Mouse (Mus musculus) forebrain, embryonic 11.5 days (tissue): ENCODE data around the gene Sec14l2. TPM values are rescaled to one million over a fixed set of nuclear protein-coding genes. Genes with fewer than 3 reads are reported as not detected.

Source experiments
- ATAC-seq: fragments of 200-750 bp; cut with Nextera tagmentation; replicated peaks from 2 replicates; pipeline ENCODE4 v1.8.0; 2017; ENCODE audit warnings: moderate TSS enrichment; ENCODE audit not compliant: low FRiP score
- DNase-seq: peaks from one replicate; pipeline ENCODE4 v3.0.0-alpha.2; 2017; ENCODE audit warnings: low spot score
- H3K27ac ChIP-seq: fragments of 300-500 bp; sonication (generic); 2 replicates; pipeline ENCODE4 v1.5.1; 2014; ENCODE audit warnings: low read depth, low read length
- H3K27me3 ChIP-seq: fragments of 300-500 bp; sonication (generic); 2 replicates; pipeline ENCODE4 v1.6.1; 2014; ENCODE audit warnings: mild to moderate bottlenecking, low read length, mixed read lengths; ENCODE audit not compliant: control insufficient read depth, insufficient read depth
- H3K36me3 ChIP-seq: fragments of 300-500 bp; sonication (generic); 2 replicates; pipeline ENCODE4 v1.6.1; 2014; ENCODE audit warnings: mild to moderate bottlenecking, low read length, moderate library complexity, mixed read lengths; ENCODE audit not compliant: control insufficient read depth, insufficient read depth
- H3K4me1 ChIP-seq: fragments of 300-500 bp; sonication (generic); replicated peaks from 2 replicates; pipeline ENCODE4 v1.6.1; 2014; ENCODE audit warnings: low read length, mixed read lengths; ENCODE audit not compliant: control insufficient read depth, insufficient read depth
- H3K4me2 ChIP-seq: fragments of 300-500 bp; sonication (generic); 2 replicates; pipeline ENCODE4 v1.6.1; 2014; ENCODE audit warnings: low read depth, mild to moderate bottlenecking, low read length, moderate library complexity, mixed read lengths; ENCODE audit not compliant: severe bottlenecking
- H3K4me3 ChIP-seq: fragments of 300-500 bp; sonication (generic); 2 replicates; pipeline ENCODE4 v1.5.1; 2014; ENCODE audit warnings: low read depth, low read length
- H3K9ac ChIP-seq: fragments of 300-500 bp; sonication (generic); 2 replicates; pipeline ENCODE4 v1.6.1; 2014; ENCODE audit warnings: low read length
- H3K9me3 ChIP-seq: fragments of 300-500 bp; sonication (generic); 2 replicates; pipeline ENCODE4 v1.6.1; 2016; ENCODE audit warnings: low read length, mixed read lengths; ENCODE audit not compliant: control insufficient read depth
- WGBS: fragments of 180-500 bp; shearing (Covaris S2); extraction: QIAGEN DNeasy Blood & Tissue Kit; methylation state at CpG from one replicate; pipeline ENCODE4 v1.1.7; 2014; 5-methylcytosine and 5-hydroxymethylcytosine counted together
- polyA plus RNA-seq: library from polyadenylated mRNA; unstranded; fragments of >200 nt; fragmentation: Nextera tagmentation; extraction: Ambion mirVana; gene quantifications from 2 replicates; pipeline ENCODE4 v1.2.1, GENCODE M21; 2014

The Sec14l2 gene
- polyA plus RNA-seq, 1 experiment from 2014 or later, result 2.1 TPM

- Histone ChIP-seq H3K4me2 (no peak overlapping the region), H3K9ac (no peak overlapping the region), H3K9me3 (no peaks in the 10 kb centered on the region), H3K27ac (no peak overlapping the region), H3K4me3 (no peak overlapping the region), H3K4me1 (no peaks in the 10 kb centered on the region), H3K36me3 (no peaks in the 10 kb centered on the region), H3K27me3 (no peaks in the 10 kb centered on the region)
- ATAC-seq (no peak), DNase-seq (no peak)
- 87% methylated on average over 7 of the region's 7 CpGs for WGBS
Measured at GRCm38 (mm10) chr11:4153694-4154093, 30.5 kb upstream of the Sec14l2 start.

GRCm38 (mm10) chr11:4149886-4150285 lies 26.7 kb upstream of the Sec14l2 start:
- H3K4me1 ChIP-seq, result no peaks in the 10 kb centered on the region
- H3K4me2 ChIP-seq, result no peak overlapping the region
- no peak for ATAC-seq
- H3K9me3 ChIP-seq, result no peaks in the 10 kb centered on the region
- no peak for DNase-seq
- no peak overlapping the region for H3K9ac ChIP-seq
- H3K4me3 ChIP-seq, result no peak overlapping the region
- H3K27ac ChIP-seq, result no peak overlapping the region
- no peaks in the 10 kb centered on the region for H3K36me3 ChIP-seq
- WGBS, result 88% methylated on average over 6 of the region's 6 CpGs
- H3K27me3 ChIP-seq, result no peaks in the 10 kb centered on the region

GRCm38 (mm10) chr11:4148536-4149156 lies 25.4 kb upstream of the Sec14l2 start:
- whole genome bisulfite sequencing, result 89% methylated on average over 9 of the region's 9 CpGs
- Histone ChIP-seq H3K36me3 (no peaks in the 10 kb centered on the region), H3K4me1 (no peaks in the 10 kb centered on the region), H3K4me2 (no peak overlapping the region), H3K9me3 (no peaks in the 10 kb centered on the region), H3K4me3 (no peak overlapping the region), H3K9ac (no peak overlapping the region), H3K27me3 (no peaks in the 10 kb centered on the region), H3K27ac (no peak overlapping the region)
- no peak for ATAC-seq
- no peak for DNase-seq

GRCm38 (mm10) chr11:4148120-4148519 lies 24.9 kb upstream of the Sec14l2 start:
- Histone ChIP-seq H3K36me3 (no peaks in the 10 kb centered on the region; the same call in 1 of the 2 replicates), H3K4me2 (no peak overlapping the region), H3K9ac (no peak overlapping the region), H3K27ac (no peak overlapping the region), H3K9me3 (no peaks in the 10 kb centered on the region), H3K4me1 (no peaks in the 10 kb centered on the region), H3K27me3 (no peaks in the 10 kb centered on the region), H3K4me3 (no peak overlapping the region)
- DNase-seq (no peak), ATAC-seq (no peak)
- WGBS, result 90% methylated on average over 5 of the region's 5 CpGs

GRCm38 (mm10) chr11:4147098-4147497 lies 23.9 kb upstream of the Sec14l2 start:
- no peaks in the 10 kb centered on the region; the same call in 1 of the 2 replicates for H3K36me3 ChIP-seq
- no peaks in the 10 kb centered on the region for H3K4me1 ChIP-seq
- H3K9me3 ChIP-seq, result no peaks in the 10 kb centered on the region
- H3K27ac ChIP-seq, result no peak overlapping the region
- H3K4me3 ChIP-seq, result no peak overlapping the region
- H3K27me3 ChIP-seq, result no peaks in the 10 kb centered on the region
- DNase-seq (no peak), ATAC-seq (no peak)
- H3K9ac ChIP-seq, result no peak overlapping the region
- H3K4me2 ChIP-seq, result no peak overlapping the region
- 89% methylated on average over 10 of the region's 10 CpGs for WGBS

GRCm38 (mm10) chr11:4146381-4146780 lies 23.2 kb upstream of the Sec14l2 start:
- no peak overlapping the region for H3K27ac ChIP-seq
- no peaks in the 10 kb centered on the region for H3K27me3 ChIP-seq
- no peaks in the 10 kb centered on the region; the same call in 1 of the 2 replicates for H3K36me3 ChIP-seq
- H3K4me3 ChIP-seq, result no peak overlapping the region
- no peak overlapping the region for H3K4me2 ChIP-seq
- ATAC-seq, result no peak
- H3K9me3 ChIP-seq, result no peaks in the 10 kb centered on the region
- WGBS, result 77% methylated on average over 6 of the region's 6 CpGs
- no peak for DNase-seq
- no peak overlapping the region for H3K9ac ChIP-seq
- H3K4me1 ChIP-seq, result no peaks in the 10 kb centered on the region

GRCm38 (mm10) chr11:4143281-4144062 lies 20.3 kb upstream of the Sec14l2 start:
- WGBS, result 93% methylated on average over 21 of the region's 21 CpGs
- no peak overlapping the region for H3K27ac ChIP-seq
- no peak for DNase-seq
- no peaks in the 10 kb centered on the region for H3K4me1 ChIP-seq
- H3K36me3 ChIP-seq, result peaks cover 5% of the 10 kb centered on the region; the same call in 1 of the 2 replicates
- H3K4me3 ChIP-seq, result no peak overlapping the region
- H3K9me3 ChIP-seq, result no peaks in the 10 kb centered on the region
- no peak for ATAC-seq
- no peaks in the 10 kb centered on the region for H3K27me3 ChIP-seq
- H3K9ac ChIP-seq, result no peak overlapping the region
- no peak overlapping the region for H3K4me2 ChIP-seq

GRCm38 (mm10) chr11:4142352-4142751 lies 19.1 kb upstream of the Sec14l2 start:
- Histone ChIP-seq H3K9ac (no peak overlapping the region), H3K4me1 (no peaks in the 10 kb centered on the region), H3K27me3 (no peaks in the 10 kb centered on the region), H3K4me2 (no peak overlapping the region), H3K4me3 (no peak overlapping the region), H3K27ac (no peak overlapping the region), H3K36me3 (peaks cover 5% of the 10 kb centered on the region; the same call in 1 of the 2 replicates), H3K9me3 (no peaks in the 10 kb centered on the region)
- no peak for DNase-seq
- ATAC-seq, result no peak
- 85% methylated on average over 4 of the region's 4 CpGs for WGBS
